Mouse (Mus musculus) spleen, adult 2 months (tissue): ENCODE results near the gene Pde2a. TPM values are rescaled to one million over a fixed set of nuclear protein-coding genes. Genes with fewer than 3 reads are reported as not detected.
A peak's percentile ranks its signal among the peaks of the same experiment; 100 is the strongest.

Experiments used
- DNase-seq, 2 experiments: peaks; one replicate each; pipeline versions ENCODE4 v3.0.0 to v3.0.0-alpha.2; 2012 to 2021; ENCODE audit warnings: low spot score in 2 of 2, low read depth in 1 of 2
- H3K27ac ChIP-seq: fragments of 200-500 bp; 2 replicates; pipeline ENCODE4 v1.5.1; 2012; ENCODE audit warnings: low read length, inconsistent platforms; ENCODE audit not compliant: insufficient read depth
- H3K27me3 ChIP-seq: fragments of 200-500 bp; 2 replicates; pipeline ENCODE4 v1.6.1; 2012; ENCODE audit warnings: mild to moderate bottlenecking, moderate library complexity, low read length, inconsistent platforms; ENCODE audit not compliant: control insufficient read depth, insufficient read depth
- H3K36me3 ChIP-seq: fragments of 200-500 bp; 2 replicates; pipeline ENCODE4 v1.6.1; 2012; ENCODE audit warnings: mild to moderate bottlenecking, low read length, inconsistent platforms; ENCODE audit not compliant: control insufficient read depth, insufficient read depth
- H3K4me1 ChIP-seq: fragments of 200-500 bp; 2 replicates; pipeline ENCODE4 v1.6.1; 2011; ENCODE audit warnings: inconsistent platforms; ENCODE audit not compliant: control insufficient read depth, insufficient read depth, insufficient read length
- H3K4me3 ChIP-seq: fragments of 200-500 bp; 2 replicates; pipeline ENCODE4 v1.5.1; 2011; ENCODE audit warnings: mild to moderate bottlenecking, inconsistent platforms; ENCODE audit not compliant: insufficient read depth, insufficient read length; ENCODE audit errors: extremely low read depth
- CTCF ChIP-seq: fragments of 200-500 bp; IDR thresholded peaks from 2 replicates; pipeline ENCODE4 v1.5.1; 2011; ENCODE audit warnings: mild to moderate bottlenecking, inconsistent platforms; ENCODE audit not compliant: insufficient read depth, insufficient read length, insufficient replicate concordance; ENCODE audit errors: extremely low read depth
- POLR2A ChIP-seq: fragments of 200-500 bp; IDR thresholded peaks from 2 replicates; pipeline ENCODE4 v1.6.1; 2011; ENCODE audit warnings: low read depth, low read length, inconsistent platforms
- WGBS: fragments of 180-500 bp; shearing (Covaris S2); methylation state at CpG from one replicate; pipeline ENCODE4 v1.1.7; 2018; 5-methylcytosine and 5-hydroxymethylcytosine counted together
- polyA plus RNA-seq: library from polyadenylated mRNA; depleted of rRNA; stranded (reverse); fragments of >200 nt; gene quantifications from 2 replicates; pipeline ENCODE4 v1.2.3, GENCODE M21; 2012

Gene Pde2a
- polyA plus RNA-seq, 1 experiment, result 48.4 TPM

- no peak for DNase-seq
- H3K4me3 ChIP-seq, result no peak overlapping the region
- H3K4me1 ChIP-seq, result no peaks in the 10 kb centered on the region
- 94% methylated on average over 2 of the region's 2 CpGs for WGBS
- no peaks in the 10 kb centered on the region for H3K27me3 ChIP-seq
- H3K27ac ChIP-seq, result no peak overlapping the region
- TF ChIP-seq POLR2A (no peak), CTCF (no peak)
- peaks cover 75% of the 10 kb centered on the region for H3K36me3 ChIP-seq
Measured at GRCm38 (mm10) chr7:101395471-101395870, 26.0 kb upstream of the Pde2a start.

DNA sequence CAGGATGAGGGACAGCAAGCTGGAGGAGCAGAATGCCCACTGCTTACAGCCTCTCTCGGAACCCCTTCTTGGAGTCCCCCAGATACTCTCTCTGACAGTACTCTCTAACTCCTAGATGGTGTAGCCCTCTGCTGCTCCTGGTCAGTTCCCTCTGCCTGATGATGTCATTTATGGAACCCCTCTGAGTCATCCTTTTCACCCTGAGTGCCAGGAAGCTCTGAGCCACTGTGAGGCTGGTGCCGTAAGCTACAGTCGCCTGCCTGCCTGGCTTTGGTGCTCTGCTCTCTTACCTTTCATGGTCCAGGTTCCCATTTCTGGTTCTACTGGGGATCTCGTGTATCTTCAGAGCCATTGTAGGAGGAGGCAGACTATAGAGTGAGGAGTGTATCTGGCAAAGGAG is 24.3 kb upstream of the Pde2a start:
- DNase-seq, result no peak
- H3K4me1 ChIP-seq, result no peaks in the 10 kb centered on the region

DNA sequence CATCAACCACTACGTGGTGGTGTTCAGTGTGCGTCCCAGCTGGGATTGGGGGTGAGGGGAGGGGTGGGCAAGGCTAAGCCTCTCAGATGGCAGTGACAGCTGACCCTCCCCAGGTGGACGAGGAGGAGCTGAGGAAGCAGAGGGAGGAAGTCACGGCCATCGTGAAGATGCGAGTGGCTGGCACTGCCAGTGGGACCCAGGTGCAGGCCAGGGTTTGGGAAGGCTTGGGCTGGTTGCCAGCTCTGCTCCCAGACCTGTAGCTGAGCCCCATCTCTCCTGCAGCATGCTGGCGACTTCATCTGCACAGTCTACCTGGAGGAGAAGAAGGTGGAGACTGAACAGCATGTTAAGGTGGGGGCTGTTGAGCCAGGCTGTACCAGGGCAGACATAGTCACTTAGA is 20.0 kb upstream of the Pde2a start:
- Histone ChIP-seq H3K36me3 (peaks cover 82% of the 10 kb centered on the region), H3K27ac (no peak overlapping the region), H3K4me1 (no peaks in the 10 kb centered on the region), H3K4me3 (no peak overlapping the region), H3K27me3 (no peaks in the 10 kb centered on the region)
- DNase-seq, result no peak
- WGBS, result 87% methylated on average over 7 of the region's 7 CpGs
- TF ChIP-seq POLR2A (no peak), CTCF (no peak)

More for the DNA sequence above, 24.3 kb upstream of the Pde2a start:
- TF ChIP-seq CTCF (no peak), POLR2A (no peak)
- H3K4me3 ChIP-seq, result no peak overlapping the region
- H3K36me3 ChIP-seq, result peaks cover 82% of the 10 kb centered on the region
- 91% methylated on average over 4 of the region's 4 CpGs for WGBS
- H3K27ac ChIP-seq, result no peak overlapping the region
- no peaks in the 10 kb centered on the region for H3K27me3 ChIP-seq

DNA sequence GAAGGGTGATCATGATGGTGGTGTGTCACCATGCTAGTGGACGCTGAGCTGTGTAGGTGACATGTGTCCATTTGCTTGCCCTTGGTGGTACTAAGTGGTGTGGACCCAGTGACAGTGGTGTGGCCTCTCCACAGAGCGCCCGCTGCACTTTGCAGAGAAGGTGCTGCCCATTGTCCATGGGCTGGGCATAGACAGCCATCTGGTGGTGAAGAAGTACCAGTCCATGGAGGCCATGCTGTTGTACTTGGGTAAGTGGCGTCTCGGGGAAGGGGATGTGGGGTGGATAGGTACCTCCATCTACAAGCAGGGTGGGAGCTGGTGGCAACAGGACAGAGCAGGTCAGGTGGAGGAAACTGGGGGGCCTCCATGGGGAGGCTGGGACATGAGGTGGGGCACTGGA is 17.7 kb upstream of the Pde2a start:
- no peak for DNase-seq
- no peaks in the 10 kb centered on the region for H3K27me3 ChIP-seq
- no peaks in the 10 kb centered on the region for H3K4me1 ChIP-seq
- peaks cover 83% of the 10 kb centered on the region for H3K36me3 ChIP-seq
- TF ChIP-seq POLR2A, result no peak
- no peak for TF ChIP-seq CTCF
- no peak overlapping the region for H3K27ac ChIP-seq
- H3K4me3 ChIP-seq, result no peak overlapping the region
- WGBS, result 93% methylated on average over 5 of the region's 5 CpGs

DNA sequence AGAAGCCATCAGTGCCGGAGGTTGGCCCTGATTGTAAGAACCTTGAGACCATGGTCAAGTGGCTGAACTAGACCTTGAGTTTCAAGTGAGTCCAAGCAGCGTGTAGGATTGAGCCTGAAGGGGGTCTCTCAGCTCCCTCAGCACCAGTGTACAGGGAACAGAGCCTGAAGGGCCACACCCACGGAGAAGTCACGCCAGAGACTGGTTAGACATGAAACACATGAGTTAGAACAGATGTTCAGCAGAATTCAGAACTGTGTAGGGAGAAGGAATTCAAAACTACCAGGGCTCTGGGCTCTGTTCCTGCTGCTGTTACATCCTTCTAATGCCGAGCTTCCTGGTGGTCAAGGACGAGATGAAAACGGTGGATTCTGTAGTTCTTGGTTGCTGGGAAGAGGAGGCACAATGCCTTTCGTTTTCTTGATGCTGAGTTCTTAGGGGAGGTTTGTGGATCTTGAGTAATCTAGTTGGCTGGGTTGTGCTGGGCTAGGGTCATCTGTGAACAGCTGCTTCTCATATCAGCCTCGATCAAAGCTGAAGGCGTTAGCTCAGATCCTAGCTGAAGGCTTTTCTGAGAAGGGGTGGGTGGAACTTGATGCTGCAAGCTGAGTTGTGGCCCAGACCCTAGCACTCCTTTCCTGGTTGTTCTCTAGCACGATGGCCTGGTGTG is 11.1 kb upstream of the Pde2a start, which contains the start of gene Gm45837:
Gene Gm45837 (plus strand): TSS at position 620 of the 670 bp plus-strand sequence.
- Histone ChIP-seq H3K4me3 (no peak within 1 kb of the TSS), H3K4me1 (no peaks in the 10 kb centered on the region), H3K27ac (no peak within 1 kb of the TSS), H3K36me3 (peaks cover 40% of the 10 kb centered on the region), H3K27me3 (no peaks in the 10 kb centered on the region)
- WGBS, result 79% methylated on average over 11 of the region's 11 CpGs
- TF ChIP-seq CTCF, result no peak
- no peak for TF ChIP-seq POLR2A
- DNase-seq, result no peak

GRCm38 (mm10) chr7:101412796-101413195 is 8.7 kb upstream of the Pde2a start:
- TF ChIP-seq POLR2A (no peak), CTCF (peak; percentile 95; the same call in 1 of the 2 replicates)
- Histone ChIP-seq H3K4me1 (no peaks in the 10 kb centered on the region), H3K36me3 (peaks cover 26% of the 10 kb centered on the region), H3K27me3 (no peaks in the 10 kb centered on the region), H3K27ac (no peak overlapping the region), H3K4me3 (no peak overlapping the region)
- peak; percentile 68 to 80 for DNase-seq

GRCm38 (mm10) chr7:101414209-101414608 is 7.3 kb upstream of the Pde2a start:
- DNase-seq, result no peak
- H3K36me3 ChIP-seq, result peaks cover 11% of the 10 kb centered on the region
- TF ChIP-seq POLR2A, result no peak
- TF ChIP-seq CTCF, result no peak
- no peak overlapping the region for H3K27ac ChIP-seq
- H3K27me3 ChIP-seq, result no peaks in the 10 kb centered on the region
- WGBS, result 82% methylated on average over 4 of the region's 4 CpGs
- no peaks in the 10 kb centered on the region for H3K4me1 ChIP-seq
- no peak overlapping the region for H3K4me3 ChIP-seq
